Mouse (Mus musculus): Measurements from ENCODE around the gene Man2b1.
A peak's percentile ranks its signal among the peaks of the same experiment; 100 is the strongest.

- TF ChIP-seq CTCF (IDR thresholded peaks at IDR 0.05 in 2 of 3, conservative IDR thresholded peaks at IDR 0.05 in 1 of 3; ENCODE audit: control insufficient read depth in 1 of 3, insufficient read depth in 1 of 3, low read depth in 2 of 3, low read length in 3 of 3, poor library complexity in 1 of 3, severe bottlenecking in 1 of 3) (no peak), ZMIZ1 (IDR thresholded peaks at IDR 0.05; ENCODE audit: low read depth, low read length) (peak; percentile 80), POLR2A (IDR thresholded peaks at IDR 0.05; ENCODE audit: control insufficient read depth in 1 of 2, insufficient read depth in 1 of 2, low read depth in 1 of 2, low read length in 2 of 2, poor library complexity in 1 of 2) (peak; percentile 78 to 83), EP300 (IDR thresholded peaks at IDR 0.05; ENCODE audit: low read depth in 1 of 2, low read length in 2 of 2) (no peak)
These were observed 11.4 kb upstream of the Man2b1 start, which contains the start of gene Dhps for GRCm38 (mm10) chr8:85071514-85072281.

Data from MEL (cell line).